Mouse (Mus musculus) E14TG2a.4 (cell line): Measurements from ENCODE around the gene Col1a2.

Experiments used
- H3K27me3 ChIP-seq: 2 replicates; pipeline ENCODE4 v1.6.1; 2014; ENCODE audit warnings: low read length, control low read depth; ENCODE audit not compliant: insufficient read depth
- H3K36me3 ChIP-seq: 2 replicates; pipeline ENCODE4 v1.6.1; 2014; ENCODE audit warnings: low read length, control low read depth; ENCODE audit not compliant: insufficient read depth
- H3K4me1 ChIP-seq: replicated peaks from 2 replicates; pipeline ENCODE4 v1.6.1; 2014; ENCODE audit warnings: low read depth, low read length, control low read depth
- H3K4me3 ChIP-seq: replicated peaks from 2 replicates; pipeline ENCODE4 v1.5.1; 2014; ENCODE audit warnings: mild to moderate bottlenecking, low read length
- H3K9me3 ChIP-seq: 2 replicates; pipeline ENCODE4 v1.6.1; 2014; ENCODE audit warnings: low read length, control low read depth
- CTCF ChIP-seq: conservative IDR thresholded peaks from 2 replicates; pipeline ENCODE4 v1.5.1; 2014; ENCODE audit warnings: low read length
- NANOG ChIP-seq: IDR thresholded peaks from 2 replicates; pipeline ENCODE4 v1.6.1; 2014; ENCODE audit warnings: borderline replicate concordance, low read length, mixed read lengths
- POU5F1 ChIP-seq: IDR thresholded peaks from 2 replicates; pipeline ENCODE4 v1.6.1; 2014; ENCODE audit warnings: low read length, borderline replicate concordance

Gene Col1a2

DNA sequence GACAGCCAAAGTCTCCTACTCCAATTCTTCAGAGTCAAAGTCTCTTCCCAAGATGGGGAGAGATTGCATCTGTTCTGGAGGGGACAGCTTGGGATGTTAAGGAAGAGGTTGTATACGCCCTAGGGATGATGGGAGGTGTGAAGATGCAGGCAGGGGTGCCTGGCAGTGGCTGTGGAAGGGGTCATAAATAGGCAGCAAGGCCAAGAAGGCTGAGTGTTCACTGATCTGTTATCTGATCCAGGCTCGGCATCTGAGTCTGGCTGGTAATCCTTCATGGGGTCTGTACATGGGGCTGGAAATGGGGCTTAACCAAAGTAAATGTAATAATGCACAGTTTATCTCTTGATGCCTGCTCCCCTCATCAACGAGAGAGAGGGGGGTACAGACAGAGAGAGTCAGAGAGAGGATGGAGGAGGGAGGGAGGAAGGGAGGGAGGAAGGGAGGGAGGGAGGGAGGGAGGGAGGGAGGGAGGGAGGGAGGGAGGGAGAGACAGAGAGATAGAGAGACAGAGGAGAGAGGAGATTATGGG, at the start of gene Col1a2:
Gene Col1a2 (plus strand): TSS at position 212 of the 529 bp plus-strand sequence.
- no peak for TF ChIP-seq POU5F1
- TF ChIP-seq CTCF, result no peak
- no peak for TF ChIP-seq NANOG
- peaks cover 45% of the 10 kb centered on the region for H3K27me3 ChIP-seq
- H3K4me3 ChIP-seq, result peak within 1 kb of the TSS; percentile 73
- no peaks in the 10 kb centered on the region for H3K9me3 ChIP-seq
- peaks cover 16% of the 10 kb centered on the region for H3K4me1 ChIP-seq
- no peaks in the 10 kb centered on the region for H3K36me3 ChIP-seq

DNA sequence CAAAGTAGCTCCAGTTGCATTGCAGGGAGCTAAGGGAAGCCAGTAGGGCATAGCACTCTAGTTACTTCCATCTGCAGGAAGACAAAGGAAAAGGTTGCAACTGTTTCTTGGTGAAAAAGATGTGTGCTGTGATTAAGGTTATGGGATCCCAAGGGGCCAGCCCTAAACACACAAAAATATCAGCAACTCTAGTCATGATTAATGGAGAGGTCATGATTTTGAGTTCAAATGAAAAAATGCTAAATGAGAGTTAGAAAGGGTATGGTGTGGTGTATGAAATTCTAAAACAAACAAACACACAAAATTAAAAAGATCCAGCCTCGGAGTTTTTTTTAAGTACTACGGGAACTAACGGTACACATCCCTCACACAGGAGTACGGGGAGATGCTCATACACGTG, 49.1 kb upstream of the Col1a2 start:
- Histone ChIP-seq H3K4me1 (peaks cover 20% of the 10 kb centered on the region), H3K9me3 (no peaks in the 10 kb centered on the region)

DNA sequence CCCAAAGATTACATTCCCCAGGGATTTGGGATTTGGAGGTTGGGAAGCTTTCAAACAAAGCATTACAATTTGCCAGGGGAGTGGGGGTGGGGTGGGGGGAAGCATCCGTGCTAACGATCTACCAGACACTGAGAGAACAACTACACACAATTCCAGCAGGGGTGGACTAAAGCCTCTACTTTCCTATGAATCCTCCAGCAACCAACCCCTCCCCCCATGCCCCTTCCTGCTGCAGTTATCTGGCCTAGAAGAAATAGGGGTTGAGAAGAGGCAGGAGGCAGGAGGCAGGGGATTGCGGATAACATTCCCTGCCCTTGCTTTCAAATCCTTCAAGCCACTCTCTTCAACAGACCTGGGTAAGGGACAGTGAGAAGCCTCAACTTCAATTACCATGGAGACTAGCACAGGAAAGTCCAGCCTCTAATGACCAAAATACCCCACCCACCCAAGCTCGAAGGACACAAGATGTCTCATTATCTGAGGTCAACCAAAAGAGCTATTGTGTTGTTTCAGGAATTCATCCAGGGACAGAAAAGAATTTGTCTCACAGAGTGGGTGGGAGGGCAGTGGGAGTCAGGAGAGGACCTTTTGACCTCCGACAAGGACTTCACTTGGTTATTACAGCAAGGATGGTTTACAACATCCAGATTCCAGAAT, 48.5 kb upstream of the Col1a2 start:
- Histone ChIP-seq H3K27me3 (no peaks in the 10 kb centered on the region), H3K4me1 (peaks cover 20% of the 10 kb centered on the region), H3K9me3 (no peaks in the 10 kb centered on the region), H3K36me3 (no peaks in the 10 kb centered on the region), H3K4me3 (no peak overlapping the region)
- TF ChIP-seq NANOG (no peak), POU5F1 (no peak), CTCF (no peak)

More for the DNA sequence above, 49.1 kb upstream of the Col1a2 start:
- TF ChIP-seq CTCF, result no peak
- TF ChIP-seq POU5F1, result no peak
- Histone ChIP-seq H3K4me3 (no peak overlapping the region), H3K36me3 (no peaks in the 10 kb centered on the region), H3K27me3 (no peaks in the 10 kb centered on the region)

DNA sequence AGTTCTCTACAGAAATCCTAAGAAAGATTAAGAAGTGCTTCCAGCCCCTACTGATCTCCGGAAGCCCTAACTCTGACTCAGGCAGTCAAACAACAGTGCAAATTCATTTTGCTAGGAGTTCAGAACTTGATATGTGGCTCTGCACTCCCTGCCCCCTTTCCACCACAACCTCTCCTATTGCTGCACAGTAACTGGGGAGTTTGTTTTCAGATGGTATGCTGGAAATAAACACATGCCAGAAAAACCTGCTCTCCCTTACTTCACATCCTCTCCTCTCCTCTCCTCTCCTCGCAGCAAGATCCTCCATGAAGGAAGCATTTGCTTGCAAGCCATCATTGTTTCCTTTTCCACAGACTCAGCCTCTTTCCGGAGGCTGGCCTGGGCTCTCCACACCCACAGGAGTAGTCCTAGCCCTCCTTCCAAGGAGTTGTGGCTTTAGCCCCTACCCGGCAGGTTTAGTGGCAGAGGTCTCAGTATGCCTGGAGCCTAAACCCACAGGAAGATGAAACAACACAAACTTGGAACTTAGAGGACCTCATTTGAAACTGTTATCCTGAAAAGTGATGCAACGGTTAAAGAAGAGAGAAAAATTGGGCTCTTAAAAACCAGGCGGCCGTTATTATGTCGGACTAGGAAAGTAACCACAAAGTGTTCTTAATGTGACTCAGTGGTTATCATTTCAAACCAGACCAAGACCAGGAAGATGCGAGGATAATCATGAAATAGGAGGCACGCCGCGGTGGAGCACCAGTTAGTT, 47.7 kb upstream of the Col1a2 start:
- H3K9me3 ChIP-seq, result no peaks in the 10 kb centered on the region
- no peak for TF ChIP-seq NANOG
- TF ChIP-seq CTCF, result no peak
- no peaks in the 10 kb centered on the region for H3K36me3 ChIP-seq
- H3K27me3 ChIP-seq, result no peaks in the 10 kb centered on the region
- no peak overlapping the region for H3K4me3 ChIP-seq
- H3K4me1 ChIP-seq, result peaks cover 20% of the 10 kb centered on the region

DNA sequence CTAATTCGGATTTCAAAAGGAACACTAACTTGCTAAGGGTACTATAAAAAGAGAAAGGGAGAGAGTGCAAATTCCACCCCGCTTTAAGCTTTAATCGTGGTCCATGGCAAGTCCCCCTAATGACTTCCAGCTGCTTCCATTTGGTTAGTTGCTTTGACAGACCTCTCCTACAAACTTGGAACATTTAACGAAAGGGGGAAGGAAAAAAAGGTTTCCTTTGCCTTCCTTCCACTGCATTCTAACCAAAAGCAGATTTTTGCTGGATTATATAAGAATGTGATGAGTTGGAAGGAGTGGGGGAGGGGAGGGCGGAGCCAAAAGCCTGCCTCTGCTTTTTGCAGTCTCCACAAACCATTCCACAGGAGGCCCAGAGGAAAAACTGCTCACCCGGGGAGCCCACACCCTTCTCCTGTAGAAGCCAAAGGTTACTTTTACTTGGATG, 47.0 kb upstream of the Col1a2 start:
- H3K4me1 ChIP-seq, result peaks cover 20% of the 10 kb centered on the region
- H3K27me3 ChIP-seq, result no peaks in the 10 kb centered on the region
- H3K9me3 ChIP-seq, result no peaks in the 10 kb centered on the region
- H3K4me3 ChIP-seq, result no peak overlapping the region
- TF ChIP-seq NANOG (no peak), POU5F1 (no peak), CTCF (no peak)
- H3K36me3 ChIP-seq, result no peaks in the 10 kb centered on the region

DNA sequence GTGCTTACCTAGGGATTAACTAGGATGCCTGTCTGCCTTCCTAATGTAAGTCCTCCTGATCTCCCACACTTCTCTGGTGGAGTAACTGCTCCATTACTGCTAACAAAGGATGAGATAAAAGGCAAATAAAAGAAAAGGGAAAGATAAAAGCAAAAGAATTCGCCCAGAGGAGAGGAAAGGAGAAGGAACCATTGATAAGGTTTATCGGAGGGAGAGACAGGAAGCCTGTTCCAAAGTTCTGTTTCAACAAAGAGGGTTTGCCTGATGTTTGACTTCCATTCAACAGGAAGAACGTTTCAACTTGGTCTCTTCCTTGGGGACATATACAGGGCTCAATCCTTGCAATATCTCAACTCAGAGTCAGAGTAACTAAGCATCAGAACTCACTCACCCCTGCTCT, 39.3 kb upstream of the Col1a2 start:
- H3K27me3 ChIP-seq, result no peaks in the 10 kb centered on the region
- no peaks in the 10 kb centered on the region for H3K36me3 ChIP-seq
- no peak overlapping the region for H3K4me3 ChIP-seq
- no peaks in the 10 kb centered on the region for H3K4me1 ChIP-seq
- TF ChIP-seq CTCF (no peak), POU5F1 (no peak)
- H3K9me3 ChIP-seq, result no peaks in the 10 kb centered on the region

DNA sequence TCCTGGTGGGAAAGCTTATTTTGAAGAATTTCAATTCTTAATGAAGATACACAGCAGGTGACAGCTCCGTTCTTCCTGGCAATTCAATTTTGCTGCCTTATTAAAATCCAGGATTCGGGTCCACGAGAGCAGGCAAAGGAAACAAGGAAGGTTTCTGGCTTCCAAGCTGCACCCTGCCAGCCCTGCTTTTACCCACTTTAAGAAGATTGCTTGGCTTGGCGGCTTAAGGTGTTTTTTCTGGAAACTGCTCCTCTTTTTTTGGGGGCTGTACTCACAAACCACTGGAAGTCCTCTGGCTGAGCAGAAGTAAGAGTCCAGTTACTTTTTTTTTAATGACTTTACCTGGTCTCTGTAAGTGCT, 21.1 kb upstream of the Col1a2 start:
- Histone ChIP-seq H3K9me3 (no peaks in the 10 kb centered on the region), H3K4me3 (no peak overlapping the region), H3K4me1 (no peaks in the 10 kb centered on the region), H3K27me3 (no peaks in the 10 kb centered on the region), H3K36me3 (no peaks in the 10 kb centered on the region)
- no peak for TF ChIP-seq CTCF
- TF ChIP-seq POU5F1, result no peak
- no peak for TF ChIP-seq NANOG

DNA sequence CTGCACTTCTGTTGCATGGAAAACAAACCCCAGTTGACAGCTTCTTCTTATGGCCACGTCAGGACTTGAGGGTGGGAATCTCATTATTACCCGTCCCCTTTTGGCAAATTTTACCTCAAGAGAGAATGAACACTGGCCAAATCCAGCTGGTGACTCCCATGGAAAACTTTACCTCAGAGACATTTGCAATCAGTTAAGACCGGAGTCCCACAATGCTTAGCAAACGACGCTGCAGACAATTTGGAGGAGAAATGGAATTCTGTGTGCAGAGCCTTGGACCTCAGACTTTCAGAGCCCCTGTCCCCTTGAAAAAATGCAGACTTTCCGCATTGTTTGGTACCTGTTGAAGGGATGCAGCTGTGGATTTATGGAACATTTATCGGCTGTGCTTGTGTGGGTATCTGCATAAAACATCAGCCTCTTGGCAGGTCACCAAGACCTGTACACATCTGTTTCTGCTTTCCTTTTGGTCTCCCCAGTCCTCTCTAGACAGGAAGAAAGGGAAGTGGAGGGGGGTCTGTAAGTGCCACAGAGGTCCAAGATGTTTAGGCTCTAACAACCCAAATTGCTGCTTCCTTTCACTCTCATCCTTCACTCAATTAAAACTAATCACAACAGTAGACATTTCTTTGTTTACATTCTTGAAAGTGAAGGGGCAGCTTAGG, 20.5 kb upstream of the Col1a2 start:
- no peaks in the 10 kb centered on the region for H3K27me3 ChIP-seq
- H3K36me3 ChIP-seq, result no peaks in the 10 kb centered on the region
- H3K9me3 ChIP-seq, result no peaks in the 10 kb centered on the region
- TF ChIP-seq NANOG, result no peak
- TF ChIP-seq POU5F1, result no peak
- no peak for TF ChIP-seq CTCF
- no peak overlapping the region for H3K4me3 ChIP-seq
- no peaks in the 10 kb centered on the region for H3K4me1 ChIP-seq
